ENCODE assay signal across 11 mouse cellular contexts in genomic region chr7:24372300-24372699, GRCm38 (mm10). TPM values are rescaled to one million over a fixed set of nuclear protein-coding genes. Genes with fewer than 3 reads are reported as not detected.
DNase-seq lines count a peak whose midpoint lies in the region; ATAC-seq lines count a peak whose summit lies in the region.
"Had no signal": no experiment of that assay in that cellular context is flagged by ENCODE, and none has a peak within 500 bp of the region (broad histone marks: within the 10 kb centered on the region; RNA-seq: fewer than 3 reads in every experiment).

No protein-coding gene starts in this region.

- H3K36me3 ChIP-seq in forebrain, embryonic 10.5 days (replicated peaks): no peaks in the 10 kb centered on the region
- no peaks in the 10 kb centered on the region for H3K36me3 ChIP-seq in forebrain, embryonic 12.5 days (replicated peaks)
- H3K36me3 ChIP-seq: embryonic facial prominence, embryonic 15.5 days; limb, embryonic 13.5 days had no signal

- peaks cover 23% of the 10 kb centered on the region for H3K4me1 ChIP-seq in forebrain, embryonic 10.5 days
- peaks cover 16% of the 10 kb centered on the region for H3K4me1 ChIP-seq in forebrain, embryonic 12.5 days

- WGBS in forebrain, embryonic 10.5 days: 90% methylated on average over 11 of the region's 11 CpGs
- 83% methylated on average over 9 of the region's 11 CpGs for WGBS in forebrain, embryonic 12.5 days

- no peak overlapping the region for H3K4me2 ChIP-seq in forebrain, embryonic 12.5 days
- H3K4me2 ChIP-seq: embryonic facial prominence, embryonic 15.5 days; hindbrain, embryonic 14.5 days; limb, embryonic 13.5 days had no signal

- H3K4me3 ChIP-seq in forebrain, embryonic 10.5 days: no peak overlapping the region; the same call in 1 of the 2 replicates
- H3K4me3 ChIP-seq in forebrain, embryonic 12.5 days (replicated peaks): no peak overlapping the region
- H3K4me3 ChIP-seq: embryonic facial prominence, embryonic 15.5 days; limb, embryonic 13.5 days had no signal

- peak overlapping the region; percentile 79; the same call in 1 of the 2 replicates for H3K27ac ChIP-seq in forebrain, embryonic 10.5 days
- no peak overlapping the region for H3K27ac ChIP-seq in forebrain, embryonic 12.5 days
- H3K27ac ChIP-seq: embryonic facial prominence, embryonic 15.5 days; limb, embryonic 13.5 days had no signal

- DNase-seq in forebrain, embryonic 10.5 days (ENCODE audit: extremely low spot score, low spot score): no peak
- peak; percentile 75 for DNase-seq in urinary bladder, postnatal 14 days (ENCODE audit: low spot score)
- no peak for DNase-seq in urinary bladder, postnatal 4 days (ENCODE audit: low spot score in 2 of 2)
- DNase-seq in lung, postnatal 14 days: peak; percentile 62
- no peak for DNase-seq in cerebellum, postnatal 25 days
- DNase-seq in retina, embryonic 14.5 days (ENCODE audit: low spot score): no peak
- no peak for DNase-seq in adrenal gland, postnatal 36 days

- H3K9ac ChIP-seq in forebrain, embryonic 12.5 days: no peak overlapping the region
- H3K9ac ChIP-seq: embryonic facial prominence, embryonic 15.5 days; hindbrain, embryonic 14.5 days; limb, embryonic 13.5 days had no signal

- no peak for ATAC-seq in forebrain, embryonic 12.5 days (ENCODE audit: low FRiP score)

- no peaks in the 10 kb centered on the region for H3K9me3 ChIP-seq in forebrain, embryonic 10.5 days
- H3K9me3 ChIP-seq in forebrain, embryonic 12.5 days: no peaks in the 10 kb centered on the region
- H3K9me3 ChIP-seq: embryonic facial prominence, embryonic 15.5 days; limb, embryonic 13.5 days had no signal

- H3K27me3 ChIP-seq in forebrain, embryonic 10.5 days (ENCODE audit: poor library complexity, severe bottlenecking): peaks cover 10% of the 10 kb centered on the region
- peaks cover 13% of the 10 kb centered on the region for H3K27me3 ChIP-seq in forebrain, embryonic 12.5 days

RNA-seq across cellular contexts. Expression of gene Kcnn4, which starts 2.2 kb away (rescaled TPM):
- polyA plus RNA-seq in forebrain, embryonic 10.5 days (2016; fragmentation: Nextera tagmentation; extraction: Ambion mirVana): 3.8 and 5.1 TPM in 2 replicates
- polyA plus RNA-seq in forebrain, embryonic 12.5 days (2016; fragmentation: Nextera tagmentation; extraction: Ambion mirVana): 1.1 and 1.4 TPM in 2 replicates
- total RNA-seq in adrenal gland, postnatal 36 days (2021): 1 to 10 TPM in 1 of 2 experiments, under 1 TPM in 1; 0.79 to 1.3 TPM

RNA-seq across cellular contexts. Expression of gene Lypd5, which starts 23.3 kb away (rescaled TPM):
- polyA plus RNA-seq in forebrain, embryonic 10.5 days (2016; fragmentation: Nextera tagmentation; extraction: Ambion mirVana): not detected in 2 replicates
- not detected in 2 replicates for polyA plus RNA-seq in forebrain, embryonic 12.5 days (2016; fragmentation: Nextera tagmentation; extraction: Ambion mirVana)
- not detected for total RNA-seq in adrenal gland, postnatal 36 days (2021)
- polyA plus RNA-seq: hindbrain, embryonic 14.5 days; limb, embryonic 13.5 days had no signal

RNA-seq across cellular contexts. Expression of gene Smg9, which starts 27.1 kb away (rescaled TPM):
- 26.5 and 28.5 TPM in 2 replicates for polyA plus RNA-seq in forebrain, embryonic 10.5 days (2016; fragmentation: Nextera tagmentation; extraction: Ambion mirVana)
- 25.6 and 29.1 TPM in 2 replicates for polyA plus RNA-seq in forebrain, embryonic 12.5 days (2016; fragmentation: Nextera tagmentation; extraction: Ambion mirVana)
- 10 to 100 TPM; 17.8 to 21.1 TPM for total RNA-seq in adrenal gland, postnatal 36 days (2021)

RNA-seq across cellular contexts. Expression of gene Tescl, which starts 38.6 kb away (rescaled TPM):
- 0.17 TPM in 1 of 2 replicates, not detected in the other for polyA plus RNA-seq in forebrain, embryonic 10.5 days (2016; fragmentation: Nextera tagmentation; extraction: Ambion mirVana)
- polyA plus RNA-seq in forebrain, embryonic 12.5 days (2016; fragmentation: Nextera tagmentation; extraction: Ambion mirVana): not detected in 2 replicates
- under 1 TPM; 0.36 to 0.56 TPM for total RNA-seq in adrenal gland, postnatal 36 days (2021)
- polyA plus RNA-seq: embryonic facial prominence, embryonic 15.5 days; limb, embryonic 13.5 days had no signal

RNA-seq across cellular contexts. Expression of gene Zfp94, which starts 55.8 kb away (rescaled TPM):
- polyA plus RNA-seq in forebrain, embryonic 10.5 days (2016; fragmentation: Nextera tagmentation; extraction: Ambion mirVana): 12.9 and 13.2 TPM in 2 replicates
- 17.8 and 19.0 TPM in 2 replicates for polyA plus RNA-seq in forebrain, embryonic 12.5 days (2016; fragmentation: Nextera tagmentation; extraction: Ambion mirVana)
- 1 to 10 TPM; 3.1 to 4.0 TPM for total RNA-seq in adrenal gland, postnatal 36 days (2021)

Comparison
In these comparisons a context has a peak if more than half of its experiments do, and no peak if none do; other contexts are left out.
1. DNase-seq: peak in urinary bladder, postnatal 14 days (single experiment) and lung, postnatal 14 days (single experiment); none in forebrain, embryonic 10.5 days (single experiment), urinary bladder, postnatal 4 days (0 of 2), cerebellum, postnatal 25 days (0 of 2), retina, embryonic 14.5 days (single experiment) and adrenal gland, postnatal 36 days (0 of 2).